Mouse (Mus musculus): ENCODE results near the gene Sacm1l. TPM values are rescaled to one million over a fixed set of nuclear protein-coding genes. Genes with fewer than 3 reads are reported as not detected.

Gene Sacm1l
- polyA plus RNA-seq, 1 experiment from 2014 or later: 74.4 TPM

- no peak overlapping the region for H3K4me3 ChIP-seq (ENCODE audit: low read length)
- H3K9ac ChIP-seq (ENCODE audit: low read depth, low read length): no peak overlapping the region
- H3K27me3 ChIP-seq (replicated peaks; ENCODE audit: control insufficient read depth, insufficient read depth, low read length): no peaks in the 10 kb centered on the region
- H3K9me3 ChIP-seq (ENCODE audit: control insufficient read depth, low read length): no peaks in the 10 kb centered on the region
- no peak overlapping the region for H3K4me2 ChIP-seq (ENCODE audit: low read depth, low read length)
- 94% methylated on average over 2 of the region's 2 CpGs for WGBS
- H3K36me3 ChIP-seq (ENCODE audit: control insufficient read depth, insufficient read depth, low read length): peaks cover 5% of the 10 kb centered on the region
- no peak for ATAC-seq
- H3K4me1 ChIP-seq (ENCODE audit: control insufficient read depth, insufficient read depth, low read length): no peaks in the 10 kb centered on the region
- H3K27ac ChIP-seq (ENCODE audit: low read length): no peak overlapping the region
Observed at GRCm38 (mm10) chr9:123596910-123597309, 67.4 kb downstream of the Sacm1l start.

- WGBS: 97% methylated on average over 2 of the region's 2 CpGs
- ATAC-seq: no peak
Observed at GRCm38 (mm10) chr9:123597376-123597775, 67.8 kb downstream of the Sacm1l start.

DNA sequence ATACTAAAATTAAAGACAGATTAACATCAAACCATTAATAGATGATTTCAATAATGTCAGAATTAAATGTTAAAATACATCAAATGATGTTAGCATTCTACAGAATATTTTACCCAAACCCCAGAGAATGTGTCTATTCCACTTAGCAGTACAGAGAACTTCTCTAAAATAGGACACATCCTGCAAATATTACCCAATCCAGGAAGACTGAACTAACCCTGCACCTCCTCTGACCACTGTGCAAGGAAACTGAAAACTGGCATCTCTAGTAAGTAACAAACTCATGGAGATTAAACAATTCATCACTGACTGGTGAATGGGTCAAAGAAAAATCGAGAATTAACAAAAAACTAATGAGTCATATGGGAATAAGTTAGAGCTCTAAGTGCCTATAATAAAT is 72.0 kb downstream of the Sacm1l start:
- Histone ChIP-seq H3K36me3 (ENCODE audit: control insufficient read depth, insufficient read depth, low read length) (no peaks in the 10 kb centered on the region), H3K27me3 (replicated peaks; ENCODE audit: control insufficient read depth, insufficient read depth, low read length) (no peaks in the 10 kb centered on the region), H3K4me1 (ENCODE audit: control insufficient read depth, insufficient read depth, low read length) (no peaks in the 10 kb centered on the region), H3K4me2 (ENCODE audit: low read depth, low read length) (no peak overlapping the region), H3K27ac (ENCODE audit: low read length) (no peak overlapping the region), H3K9me3 (ENCODE audit: control insufficient read depth, low read length) (no peaks in the 10 kb centered on the region), H3K4me3 (ENCODE audit: low read length) (no peak overlapping the region), H3K9ac (ENCODE audit: low read depth, low read length) (no peak overlapping the region)
- no peak for ATAC-seq
- WGBS: 79% methylated on average over 1 of the region's 1 CpGs

More at GRCm38 (mm10) chr9:123597376-123597775, 67.8 kb downstream of the Sacm1l start:
- no peak overlapping the region for H3K9ac ChIP-seq (ENCODE audit: low read depth, low read length)
- H3K4me3 ChIP-seq (ENCODE audit: low read length): no peak overlapping the region
- no peaks in the 10 kb centered on the region for H3K4me1 ChIP-seq (ENCODE audit: control insufficient read depth, insufficient read depth, low read length)
- no peaks in the 10 kb centered on the region for H3K27me3 ChIP-seq (replicated peaks; ENCODE audit: control insufficient read depth, insufficient read depth, low read length)
- H3K36me3 ChIP-seq (ENCODE audit: control insufficient read depth, insufficient read depth, low read length): peaks cover 5% of the 10 kb centered on the region
- H3K27ac ChIP-seq (ENCODE audit: low read length): no peak overlapping the region
- H3K9me3 ChIP-seq (ENCODE audit: control insufficient read depth, low read length): no peaks in the 10 kb centered on the region
- H3K4me2 ChIP-seq (ENCODE audit: low read depth, low read length): no peak overlapping the region

DNA sequence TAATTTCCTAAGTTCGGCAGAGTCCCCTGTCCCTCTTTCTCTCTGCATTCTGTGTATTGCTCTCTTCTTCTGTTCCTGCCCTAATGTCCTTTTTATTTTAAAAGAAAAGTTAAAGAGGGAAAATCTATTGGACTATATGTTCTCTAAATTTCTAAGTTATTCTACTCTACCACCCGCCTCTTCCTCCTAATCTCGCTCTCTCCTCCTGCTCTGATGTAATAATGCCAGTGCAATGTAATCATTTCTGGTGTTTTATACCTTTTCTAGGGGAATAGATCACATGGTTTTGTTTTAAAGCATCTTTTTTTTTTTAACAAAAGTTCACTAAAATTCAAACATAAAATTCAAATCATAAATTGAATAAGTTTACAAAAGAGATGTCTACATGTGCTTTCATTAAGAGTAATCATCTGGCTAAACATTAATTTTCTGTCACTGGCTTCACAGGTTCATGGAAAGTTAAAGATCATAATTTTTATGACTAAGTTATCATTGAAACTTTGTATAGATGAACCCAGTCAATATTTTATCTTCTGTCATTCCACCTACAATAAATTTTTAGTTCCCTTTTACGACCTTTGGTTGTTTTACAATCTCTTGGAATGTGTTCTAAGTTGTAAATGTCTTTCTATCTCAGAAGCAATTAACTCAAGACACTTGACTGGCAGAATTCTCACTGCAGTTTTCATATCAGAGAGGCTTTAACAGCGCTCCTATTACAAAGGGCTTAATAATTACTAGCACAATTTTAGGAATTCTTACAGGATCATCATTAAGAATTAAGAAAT is 90.9 kb downstream of the Sacm1l start:
- no peak overlapping the region for H3K4me2 ChIP-seq (ENCODE audit: low read depth, low read length)
- no peak overlapping the region for H3K9ac ChIP-seq (ENCODE audit: low read depth, low read length)
- H3K27ac ChIP-seq (ENCODE audit: low read length): no peak overlapping the region
- peak; percentile 84 for ATAC-seq
- H3K4me1 ChIP-seq (ENCODE audit: control insufficient read depth, insufficient read depth, low read length): peaks cover 10% of the 10 kb centered on the region; the same call in 1 of the 2 replicates
- H3K36me3 ChIP-seq (ENCODE audit: control insufficient read depth, insufficient read depth, low read length): no peaks in the 10 kb centered on the region
- H3K9me3 ChIP-seq (ENCODE audit: control insufficient read depth, low read length): no peaks in the 10 kb centered on the region
- H3K27me3 ChIP-seq (replicated peaks; ENCODE audit: control insufficient read depth, insufficient read depth, low read length): no peaks in the 10 kb centered on the region
- H3K4me3 ChIP-seq (ENCODE audit: low read length): no peak overlapping the region
- 55% methylated on average over 5 of the region's 5 CpGs for WGBS

GRCm38 (mm10) chr9:123624741-123625140 is 95.2 kb downstream of the Sacm1l start:
- Histone ChIP-seq H3K27ac (ENCODE audit: low read length) (no peak overlapping the region), H3K4me3 (ENCODE audit: low read length) (no peak overlapping the region), H3K4me2 (ENCODE audit: low read depth, low read length) (no peak overlapping the region), H3K9ac (ENCODE audit: low read depth, low read length) (no peak overlapping the region), H3K27me3 (replicated peaks; ENCODE audit: control insufficient read depth, insufficient read depth, low read length) (no peaks in the 10 kb centered on the region), H3K4me1 (ENCODE audit: control insufficient read depth, insufficient read depth, low read length) (peaks cover 10% of the 10 kb centered on the region; the same call in 1 of the 2 replicates), H3K36me3 (ENCODE audit: control insufficient read depth, insufficient read depth, low read length) (no peaks in the 10 kb centered on the region), H3K9me3 (ENCODE audit: control insufficient read depth, low read length) (no peaks in the 10 kb centered on the region)
- 84% methylated on average over 2 of the region's 2 CpGs for WGBS
- no peak for ATAC-seq

DNA sequence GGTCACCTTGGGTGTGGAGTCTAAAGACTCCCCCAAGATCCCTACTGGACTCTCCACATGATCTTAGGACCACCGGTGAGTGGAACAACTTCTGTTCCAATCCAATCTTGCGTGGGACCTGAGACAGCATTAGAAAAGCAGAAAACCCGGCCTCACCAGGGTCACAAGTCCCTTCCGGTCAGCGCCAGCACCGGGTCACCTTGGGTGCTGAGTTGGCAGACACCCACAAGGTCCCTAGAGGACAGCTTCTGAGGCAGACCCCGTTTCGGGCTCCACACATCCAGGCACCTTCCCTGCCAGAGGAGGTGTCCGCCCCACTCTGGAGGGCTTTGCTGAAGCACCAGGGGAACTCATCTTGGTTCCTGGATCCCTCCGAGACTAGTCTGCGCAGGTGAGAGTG is 96.3 kb downstream of the Sacm1l start:
- no peak for ATAC-seq
- Histone ChIP-seq H3K27ac (ENCODE audit: low read length) (no peak overlapping the region), H3K27me3 (replicated peaks; ENCODE audit: control insufficient read depth, insufficient read depth, low read length) (no peaks in the 10 kb centered on the region), H3K9ac (ENCODE audit: low read depth, low read length) (no peak overlapping the region), H3K4me3 (ENCODE audit: low read length) (no peak overlapping the region), H3K36me3 (ENCODE audit: control insufficient read depth, insufficient read depth, low read length) (no peaks in the 10 kb centered on the region), H3K4me1 (ENCODE audit: control insufficient read depth, insufficient read depth, low read length) (peaks cover 10% of the 10 kb centered on the region; the same call in 1 of the 2 replicates), H3K9me3 (ENCODE audit: control insufficient read depth, low read length) (no peaks in the 10 kb centered on the region), H3K4me2 (ENCODE audit: low read depth, low read length) (no peak overlapping the region)
- 95% methylated on average over 11 of the region's 11 CpGs for WGBS

- no peak for ATAC-seq
- H3K9ac ChIP-seq (ENCODE audit: low read depth, low read length): no peak overlapping the region
- H3K36me3 ChIP-seq (ENCODE audit: control insufficient read depth, insufficient read depth, low read length): no peaks in the 10 kb centered on the region
- WGBS: 81% methylated on average over 3 of the region's 3 CpGs
- H3K4me1 ChIP-seq (ENCODE audit: control insufficient read depth, insufficient read depth, low read length): no peaks in the 10 kb centered on the region
- H3K4me2 ChIP-seq (ENCODE audit: low read depth, low read length): no peak overlapping the region
- no peak overlapping the region for H3K4me3 ChIP-seq (ENCODE audit: low read length)
- no peaks in the 10 kb centered on the region for H3K27me3 ChIP-seq (replicated peaks; ENCODE audit: control insufficient read depth, insufficient read depth, low read length)
- no peak overlapping the region for H3K27ac ChIP-seq (ENCODE audit: low read length)
- H3K9me3 ChIP-seq (ENCODE audit: control insufficient read depth, low read length): no peaks in the 10 kb centered on the region
Observed at GRCm38 (mm10) chr9:123631666-123632065, 102.1 kb downstream of the Sacm1l start.

DNA sequence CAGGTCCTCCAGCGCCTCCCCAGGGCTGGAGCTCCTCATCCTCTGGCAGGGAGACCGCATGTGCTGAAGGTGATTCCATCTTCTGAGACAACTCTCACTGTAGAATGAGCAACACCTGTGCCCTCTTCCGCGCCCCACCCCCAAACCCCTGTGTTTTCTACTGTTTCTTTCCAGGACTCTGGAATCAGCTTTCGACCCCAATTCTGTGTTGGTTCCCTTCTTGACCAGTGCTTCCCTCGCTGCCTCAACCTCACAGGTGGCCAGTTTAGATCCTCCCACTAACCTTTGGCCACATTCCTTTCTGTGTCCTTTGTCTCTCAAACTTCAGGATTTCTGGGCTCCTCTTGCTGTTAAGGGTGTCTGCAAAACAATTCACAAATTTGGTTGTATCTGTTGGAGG is 102.7 kb downstream of the Sacm1l start, which contains the start of gene Slc6a20b:
Slc6a20b (minus strand) TSS at position 285 of the 400 bp plus-strand sequence.
- Histone ChIP-seq H3K4me2 (ENCODE audit: low read depth, low read length) (no peak within 1 kb of the TSS), H3K4me3 (ENCODE audit: low read length) (no peak within 1 kb of the TSS), H3K9me3 (ENCODE audit: control insufficient read depth, low read length) (no peaks in the 10 kb centered on the region), H3K27me3 (replicated peaks; ENCODE audit: control insufficient read depth, insufficient read depth, low read length) (no peaks in the 10 kb centered on the region), H3K27ac (ENCODE audit: low read length) (no peak within 1 kb of the TSS), H3K9ac (ENCODE audit: low read depth, low read length) (no peak within 1 kb of the TSS), H3K4me1 (ENCODE audit: control insufficient read depth, insufficient read depth, low read length) (no peaks in the 10 kb centered on the region), H3K36me3 (ENCODE audit: control insufficient read depth, insufficient read depth, low read length) (no peaks in the 10 kb centered on the region)
- 77% methylated on average over 6 of the region's 6 CpGs for WGBS
- ATAC-seq: 0 out of 2 replicates have a peak, but pooled peaks have one; percentile 8

GRCm38 (mm10) chr9:123632993-123633392 is 103.4 kb downstream of the Sacm1l start:
- no peaks in the 10 kb centered on the region for H3K27me3 ChIP-seq (replicated peaks; ENCODE audit: control insufficient read depth, insufficient read depth, low read length)
- ATAC-seq: no peak
- no peak overlapping the region for H3K4me3 ChIP-seq (ENCODE audit: low read length)
- H3K9ac ChIP-seq (ENCODE audit: low read depth, low read length): no peak overlapping the region
- H3K4me1 ChIP-seq (ENCODE audit: control insufficient read depth, insufficient read depth, low read length): no peaks in the 10 kb centered on the region
- no peak overlapping the region for H3K27ac ChIP-seq (ENCODE audit: low read length)
- H3K4me2 ChIP-seq (ENCODE audit: low read depth, low read length): no peak overlapping the region
- H3K9me3 ChIP-seq (ENCODE audit: control insufficient read depth, low read length): no peaks in the 10 kb centered on the region
- H3K36me3 ChIP-seq (ENCODE audit: control insufficient read depth, insufficient read depth, low read length): no peaks in the 10 kb centered on the region
- 75% methylated on average over 3 of the region's 3 CpGs for WGBS

Measured in intestine, embryonic 16.5 days (tissue).